Mouse (Mus musculus) neural tube, embryonic 13.5 days (tissue): ENCODE results near the gene Cckar. TPM values are rescaled to one million over a fixed set of nuclear protein-coding genes. Genes with fewer than 3 reads are reported as not detected.

Experiments used
- ATAC-seq: fragments of 200-750 bp; cut with Nextera tagmentation; 2 replicates; pipeline ENCODE4 v1.8.0; 2017; ENCODE audit warnings: low read depth, mild to moderate bottlenecking, moderate TSS enrichment, moderate library complexity
- H3K27ac ChIP-seq: fragments of 300-500 bp; sonication (generic); replicated peaks from 2 replicates; pipeline ENCODE4 v1.5.1; 2015; ENCODE audit warnings: moderate library complexity, mild to moderate bottlenecking, inconsistent platforms
- H3K27me3 ChIP-seq: fragments of 300-500 bp; sonication (generic); 2 replicates; pipeline ENCODE4 v1.6.1; 2015; ENCODE audit warnings: mild to moderate bottlenecking, inconsistent platforms
- H3K36me3 ChIP-seq: fragments of 300-500 bp; sonication (generic); 2 replicates; pipeline ENCODE4 v1.6.1; 2015; ENCODE audit warnings: mild to moderate bottlenecking, inconsistent platforms
- H3K4me1 ChIP-seq: fragments of 300-500 bp; sonication (generic); replicated peaks from 2 replicates; pipeline ENCODE4 v1.6.1; 2015; ENCODE audit warnings: inconsistent platforms
- H3K4me2 ChIP-seq: fragments of 300-500 bp; sonication (generic); 2 replicates; pipeline ENCODE4 v1.6.1; 2015; ENCODE audit warnings: inconsistent platforms, mild to moderate bottlenecking, moderate library complexity
- H3K4me3 ChIP-seq: fragments of 300-500 bp; sonication (generic); 2 replicates; pipeline ENCODE4 v1.5.1; 2015; ENCODE audit warnings: mild to moderate bottlenecking, inconsistent platforms
- H3K9ac ChIP-seq: fragments of 300-500 bp; sonication (generic); 2 replicates; pipeline ENCODE4 v1.6.1; 2015; ENCODE audit warnings: moderate library complexity, mild to moderate bottlenecking, inconsistent platforms
- H3K9me3 ChIP-seq: fragments of 300-500 bp; sonication (generic); 2 replicates; pipeline ENCODE4 v1.6.1; 2016; ENCODE audit warnings: inconsistent platforms
- WGBS: fragments of 180-500 bp; shearing (Covaris S2); methylation state at CpG from one replicate; pipeline ENCODE4 v1.1.7; 2015; 5-methylcytosine and 5-hydroxymethylcytosine counted together
- polyA plus RNA-seq: library from polyadenylated mRNA; unstranded; fragments of >200 nt; fragmentation: Nextera tagmentation; extraction: Ambion mirVana; gene quantifications from 2 replicates; pipeline ENCODE4 v1.2.1, GENCODE M21; 2015

Gene Cckar
- 2.6 and 3.1 TPM in 2 replicates for polyA plus RNA-seq

GRCm38 (mm10) chr5:53707235-53708177, at the start of gene Cckar:
Cckar (minus strand) TSS chr5:53707705.
- Histone ChIP-seq H3K4me3 (no peak within 1 kb of the TSS), H3K36me3 (no peaks in the 10 kb centered on the region), H3K9me3 (no peaks in the 10 kb centered on the region), H3K9ac (no peak within 1 kb of the TSS), H3K4me2 (peak within 1 kb of the TSS; percentile 27; the same call in 1 of the 2 replicates), H3K4me1 (peaks cover 25% of the 10 kb centered on the region), H3K27me3 (no peaks in the 10 kb centered on the region), H3K27ac (peak within 1 kb of the TSS; percentile 59)
- 27% methylated on average over 11 of the region's 11 CpGs for WGBS
- peak; percentile 78 for ATAC-seq

GRCm38 (mm10) chr5:53744061-53744460, 36.6 kb upstream of the Cckar start:
- H3K36me3 ChIP-seq = no peaks in the 10 kb centered on the region
- no peak for ATAC-seq
- no peaks in the 10 kb centered on the region for H3K4me1 ChIP-seq
- H3K4me2 ChIP-seq = no peak overlapping the region
- H3K9ac ChIP-seq = no peak overlapping the region
- no peak overlapping the region for H3K27ac ChIP-seq
- no peaks in the 10 kb centered on the region for H3K9me3 ChIP-seq
- H3K4me3 ChIP-seq = no peak overlapping the region
- H3K27me3 ChIP-seq = no peaks in the 10 kb centered on the region
- WGBS = 92% methylated on average over 2 of the region's 2 CpGs

- Histone ChIP-seq H3K4me2 (no peak overlapping the region), H3K27me3 (no peaks in the 10 kb centered on the region), H3K27ac (no peak overlapping the region), H3K9me3 (no peaks in the 10 kb centered on the region), H3K4me3 (no peak overlapping the region), H3K4me1 (0 out of 2 replicates have a peak, but pooled peaks cover 3% of the 10 kb centered on the region), H3K9ac (no peak overlapping the region), H3K36me3 (no peaks in the 10 kb centered on the region)
- ATAC-seq = no peak
- WGBS = 73% methylated on average over 10 of the region's 10 CpGs
Observed at GRCm38 (mm10) chr5:53732933-53733332, 25.4 kb upstream of the Cckar start.

GRCm38 (mm10) chr5:53727606-53728005, 20.1 kb upstream of the Cckar start:
- no peak overlapping the region for H3K4me2 ChIP-seq
- H3K9ac ChIP-seq = no peak overlapping the region
- H3K4me3 ChIP-seq = no peak overlapping the region
- no peaks in the 10 kb centered on the region for H3K36me3 ChIP-seq
- no peaks in the 10 kb centered on the region for H3K9me3 ChIP-seq
- no peak overlapping the region for H3K27ac ChIP-seq
- H3K4me1 ChIP-seq = no peaks in the 10 kb centered on the region
- ATAC-seq = no peak
- H3K27me3 ChIP-seq = no peaks in the 10 kb centered on the region
- 83% methylated on average over 3 of the region's 3 CpGs for WGBS

GRCm38 (mm10) chr5:53726011-53726410, 18.5 kb upstream of the Cckar start:
- ATAC-seq = no peak
- Histone ChIP-seq H3K4me3 (no peak overlapping the region), H3K27ac (no peak overlapping the region), H3K4me1 (no peaks in the 10 kb centered on the region), H3K36me3 (no peaks in the 10 kb centered on the region), H3K27me3 (no peaks in the 10 kb centered on the region), H3K9ac (no peak overlapping the region), H3K4me2 (no peak overlapping the region), H3K9me3 (no peaks in the 10 kb centered on the region)
- 91% methylated on average over 5 of the region's 5 CpGs for WGBS

GRCm38 (mm10) chr5:53716462-53716861, 9.0 kb upstream of the Cckar start:
- Histone ChIP-seq H3K9me3 (no peaks in the 10 kb centered on the region), H3K4me3 (no peak overlapping the region), H3K27me3 (no peaks in the 10 kb centered on the region), H3K4me2 (no peak overlapping the region), H3K4me1 (no peaks in the 10 kb centered on the region), H3K9ac (no peak overlapping the region), H3K27ac (no peak overlapping the region), H3K36me3 (no peaks in the 10 kb centered on the region)
- ATAC-seq = no peak
- WGBS = 74% methylated on average over 5 of the region's 5 CpGs

GRCm38 (mm10) chr5:53711277-53711676, 3.8 kb upstream of the Cckar start:
- no peak overlapping the region for H3K4me3 ChIP-seq
- no peak overlapping the region for H3K9ac ChIP-seq
- no peak overlapping the region for H3K27ac ChIP-seq
- H3K4me1 ChIP-seq = peaks cover 21% of the 10 kb centered on the region
- H3K9me3 ChIP-seq = no peaks in the 10 kb centered on the region
- no peaks in the 10 kb centered on the region for H3K27me3 ChIP-seq
- H3K4me2 ChIP-seq = no peak overlapping the region
- WGBS = 47% methylated on average over 9 of the region's 9 CpGs
- ATAC-seq = no peak
- no peaks in the 10 kb centered on the region for H3K36me3 ChIP-seq

- Histone ChIP-seq H3K27ac (0 out of 2 replicates have a peak overlapping the region, but pooled peaks have one; percentile 59), H3K4me2 (no peak overlapping the region), H3K9me3 (no peaks in the 10 kb centered on the region), H3K36me3 (no peaks in the 10 kb centered on the region), H3K9ac (no peak overlapping the region), H3K4me1 (peaks cover 25% of the 10 kb centered on the region), H3K27me3 (no peaks in the 10 kb centered on the region), H3K4me3 (no peak overlapping the region)
- peak; percentile 60 for ATAC-seq
- 23% methylated on average over 4 of the region's 4 CpGs for WGBS
Observed at GRCm38 (mm10) chr5:53708191-53708590, 686 bp upstream of the Cckar start.

- ATAC-seq = no peak
- Histone ChIP-seq H3K4me3 (no peak overlapping the region), H3K4me1 (peaks cover 18% of the 10 kb centered on the region), H3K4me2 (no peak overlapping the region), H3K9me3 (no peaks in the 10 kb centered on the region), H3K27me3 (no peaks in the 10 kb centered on the region), H3K9ac (no peak overlapping the region), H3K36me3 (no peaks in the 10 kb centered on the region), H3K27ac (no peak overlapping the region)
- WGBS = 79% methylated on average over 14 of the region's 14 CpGs
Observed at GRCm38 (mm10) chr5:53702686-53703085, 4.8 kb downstream of the Cckar start.

GRCm38 (mm10) chr5:53697794-53698193, 9.7 kb downstream of the Cckar start:
- Histone ChIP-seq H3K4me2 (no peak overlapping the region), H3K4me1 (no peaks in the 10 kb centered on the region), H3K27ac (no peak overlapping the region), H3K4me3 (no peak overlapping the region), H3K9ac (no peak overlapping the region), H3K36me3 (no peaks in the 10 kb centered on the region), H3K9me3 (no peaks in the 10 kb centered on the region), H3K27me3 (no peaks in the 10 kb centered on the region)
- no peak for ATAC-seq
- WGBS = 77% methylated on average over 9 of the region's 9 CpGs

- no peaks in the 10 kb centered on the region for H3K27me3 ChIP-seq
- H3K4me2 ChIP-seq = no peak overlapping the region
- H3K9ac ChIP-seq = no peak overlapping the region
- WGBS = 80% methylated on average over 3 of the region's 3 CpGs
- H3K4me1 ChIP-seq = no peaks in the 10 kb centered on the region
- H3K36me3 ChIP-seq = no peaks in the 10 kb centered on the region
- ATAC-seq = no peak
- no peaks in the 10 kb centered on the region for H3K9me3 ChIP-seq
- H3K27ac ChIP-seq = no peak overlapping the region
- H3K4me3 ChIP-seq = no peak overlapping the region
Observed at GRCm38 (mm10) chr5:53696701-53697100, 10.8 kb downstream of the Cckar start.

- WGBS = 98% methylated on average over 1 of the region's 1 CpGs
- Histone ChIP-seq H3K9me3 (no peaks in the 10 kb centered on the region), H3K4me2 (no peak overlapping the region), H3K4me1 (no peaks in the 10 kb centered on the region), H3K27ac (no peak overlapping the region), H3K4me3 (no peak overlapping the region), H3K27me3 (no peaks in the 10 kb centered on the region), H3K9ac (no peak overlapping the region), H3K36me3 (no peaks in the 10 kb centered on the region)
- ATAC-seq = no peak
Observed at GRCm38 (mm10) chr5:53692662-53693061, 14.8 kb downstream of the Cckar start.
